Mouse (Mus musculus) embryonic facial prominence, embryonic 11.5 days (tissue): ENCODE data around the gene Wdr95. TPM values are rescaled to one million over a fixed set of nuclear protein-coding genes. Genes with fewer than 3 reads are reported as not detected.
A peak's percentile ranks its signal among the peaks of the same experiment; 100 is the strongest.

ENCODE experiments used
- ATAC-seq: fragments of 200-750 bp; cut with Nextera tagmentation; replicated peaks from 2 replicates; pipeline ENCODE4 v1.8.0; 2017; ENCODE audit warnings: low read depth; ENCODE audit not compliant: insufficient number of reproducible peaks, low FRiP score, low TSS enrichment
- DNase-seq: peaks from one replicate; pipeline ENCODE4 v3.0.0-alpha.2; 2015; ENCODE audit warnings: low spot score
- H3K27ac ChIP-seq: fragments of 300-500 bp; sonication (generic); replicated peaks from 2 replicates; pipeline ENCODE4 v1.5.1; 2014; ENCODE audit warnings: mild to moderate bottlenecking, low read depth, low read length, control low read depth
- H3K27me3 ChIP-seq: fragments of 300-500 bp; sonication (generic); 2 replicates; pipeline ENCODE4 v1.6.1; 2014; ENCODE audit warnings: mild to moderate bottlenecking, low read length, moderate library complexity, mixed read lengths; ENCODE audit not compliant: control insufficient read depth, insufficient read depth
- H3K36me3 ChIP-seq: fragments of 300-500 bp; sonication (generic); replicated peaks from 2 replicates; pipeline ENCODE4 v1.6.1; 2014; ENCODE audit warnings: low read depth, mild to moderate bottlenecking, low read length, moderate library complexity, mixed read lengths; ENCODE audit not compliant: control insufficient read depth, insufficient read depth
- H3K4me1 ChIP-seq: fragments of 300-500 bp; sonication (generic); 2 replicates; pipeline ENCODE4 v1.6.1; 2014; ENCODE audit warnings: low read length, mixed read lengths; ENCODE audit not compliant: control insufficient read depth, insufficient read depth
- H3K4me2 ChIP-seq: fragments of 300-500 bp; sonication (generic); 2 replicates; pipeline ENCODE4 v1.6.1; 2014; ENCODE audit warnings: low read depth, mild to moderate bottlenecking, control low read depth, low read length, moderate library complexity
- H3K4me3 ChIP-seq: fragments of 300-500 bp; sonication (generic); 2 replicates; pipeline ENCODE4 v1.5.1; 2014; ENCODE audit warnings: low read depth, low read length, control low read depth
- H3K9ac ChIP-seq: fragments of 300-500 bp; sonication (generic); replicated peaks from 2 replicates; pipeline ENCODE4 v1.6.1; 2014; ENCODE audit warnings: mild to moderate bottlenecking, control low read depth, low read length
- H3K9me3 ChIP-seq: fragments of 300-500 bp; sonication (generic); replicated peaks from 2 replicates; pipeline ENCODE4 v1.6.1; 2016; ENCODE audit warnings: mild to moderate bottlenecking, low read length, inconsistent platforms, mixed read lengths; ENCODE audit not compliant: control insufficient read depth
- WGBS: fragments of 180-500 bp; shearing (Covaris S2); extraction: QIAGEN DNeasy Blood & Tissue Kit; methylation state at CpG from one replicate; pipeline ENCODE4 v1.1.7; 2014; 5-methylcytosine and 5-hydroxymethylcytosine counted together
- polyA plus RNA-seq: library from polyadenylated mRNA; unstranded; fragments of >200 nt; fragmentation: Nextera tagmentation; extraction: Ambion mirVana; gene quantifications from 2 replicates; pipeline ENCODE4 v1.2.1, GENCODE M21; 2014

Wdr95 gene
- 0.18 TPM in 1 of 2 replicates, not detected in the other for polyA plus RNA-seq

DNA sequence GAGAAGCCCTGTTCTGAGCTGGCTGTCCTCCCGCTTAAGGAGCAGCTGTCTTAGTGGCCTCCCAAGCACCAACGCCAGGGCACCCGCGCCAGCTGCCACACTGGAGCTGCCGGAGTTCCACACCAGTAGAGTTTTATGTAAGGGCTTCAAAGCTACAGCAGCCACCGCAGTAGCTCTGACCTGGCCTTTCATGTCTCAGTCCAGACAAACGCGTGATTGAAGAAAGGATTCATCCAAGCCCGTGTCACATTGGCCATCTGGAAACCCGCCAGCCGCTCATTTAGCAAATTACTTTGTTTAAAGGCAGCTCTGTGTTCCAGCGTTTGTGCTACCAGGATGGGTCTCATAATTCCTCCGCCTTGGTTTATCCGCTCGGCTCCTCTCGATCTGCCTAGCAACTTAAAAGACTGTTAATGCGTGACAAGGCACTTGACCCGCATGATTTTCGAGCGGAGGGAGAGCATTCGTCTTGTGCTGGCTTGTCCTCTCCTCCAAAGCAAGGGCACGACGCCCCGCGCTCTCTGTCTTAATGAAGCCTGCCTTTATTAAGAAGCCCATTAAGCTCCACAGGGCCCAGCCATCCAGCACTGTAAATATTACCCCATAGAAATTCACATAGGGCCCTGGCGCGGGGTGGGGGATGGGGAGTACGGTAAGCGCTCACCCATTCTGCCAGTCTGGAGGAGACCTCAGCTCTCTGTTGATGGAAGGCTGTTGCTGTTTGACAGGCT is at the start of gene Wdr95:
Gene Wdr95, plus strand, starts transcription at position 681 of the 731 bp plus-strand sequence.
- Histone ChIP-seq H3K4me2 (peak within 1 kb of the TSS; percentile 32), H3K4me3 (no peak within 1 kb of the TSS)

DNA sequence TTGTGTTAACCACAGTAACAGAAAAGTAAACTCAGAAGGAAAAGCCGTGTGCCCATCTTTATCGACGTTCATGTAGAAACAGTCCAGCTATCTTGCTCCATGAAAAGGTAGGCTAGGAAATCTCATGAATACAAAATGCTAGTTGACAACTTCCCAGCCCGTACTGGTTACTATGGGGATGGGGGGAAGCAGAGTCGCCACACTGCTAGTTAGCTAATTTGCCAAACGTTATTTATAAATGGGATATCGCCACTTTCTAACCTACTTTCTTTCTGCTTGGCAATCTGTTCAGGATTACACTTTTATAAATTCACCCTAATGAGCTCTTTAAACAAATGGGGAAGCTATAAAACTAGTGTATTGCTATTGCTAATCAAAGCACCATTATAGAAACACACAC is 46.6 kb upstream of the Wdr95 start:
- Histone ChIP-seq H3K4me3 (no peak overlapping the region), H3K36me3 (no peaks in the 10 kb centered on the region), H3K27ac (no peak overlapping the region), H3K4me2 (no peak overlapping the region), H3K9me3 (no peaks in the 10 kb centered on the region), H3K27me3 (no peaks in the 10 kb centered on the region), H3K9ac (no peak overlapping the region), H3K4me1 (no peaks in the 10 kb centered on the region)
- no peak for DNase-seq
- no peak for ATAC-seq
- WGBS, result 93% methylated on average over 7 of the region's 7 CpGs

More for the DNA sequence above, at the start of gene Wdr95:
- no peak within 1 kb of the TSS for H3K27ac ChIP-seq
- H3K27me3 ChIP-seq, result no peaks in the 10 kb centered on the region
- H3K9ac ChIP-seq, result peak within 1 kb of the TSS; percentile 2; the same call in 1 of the 2 replicates
- no peaks in the 10 kb centered on the region for H3K36me3 ChIP-seq
- peak; percentile 44 for DNase-seq
- H3K9me3 ChIP-seq, result no peaks in the 10 kb centered on the region
- 44% methylated on average over 29 of the region's 29 CpGs for WGBS
- ATAC-seq, result peak; percentile 42; the same call in 1 of the 2 replicates
- H3K4me1 ChIP-seq, result peaks cover 3% of the 10 kb centered on the region; the same call in 1 of the 2 replicates

DNA sequence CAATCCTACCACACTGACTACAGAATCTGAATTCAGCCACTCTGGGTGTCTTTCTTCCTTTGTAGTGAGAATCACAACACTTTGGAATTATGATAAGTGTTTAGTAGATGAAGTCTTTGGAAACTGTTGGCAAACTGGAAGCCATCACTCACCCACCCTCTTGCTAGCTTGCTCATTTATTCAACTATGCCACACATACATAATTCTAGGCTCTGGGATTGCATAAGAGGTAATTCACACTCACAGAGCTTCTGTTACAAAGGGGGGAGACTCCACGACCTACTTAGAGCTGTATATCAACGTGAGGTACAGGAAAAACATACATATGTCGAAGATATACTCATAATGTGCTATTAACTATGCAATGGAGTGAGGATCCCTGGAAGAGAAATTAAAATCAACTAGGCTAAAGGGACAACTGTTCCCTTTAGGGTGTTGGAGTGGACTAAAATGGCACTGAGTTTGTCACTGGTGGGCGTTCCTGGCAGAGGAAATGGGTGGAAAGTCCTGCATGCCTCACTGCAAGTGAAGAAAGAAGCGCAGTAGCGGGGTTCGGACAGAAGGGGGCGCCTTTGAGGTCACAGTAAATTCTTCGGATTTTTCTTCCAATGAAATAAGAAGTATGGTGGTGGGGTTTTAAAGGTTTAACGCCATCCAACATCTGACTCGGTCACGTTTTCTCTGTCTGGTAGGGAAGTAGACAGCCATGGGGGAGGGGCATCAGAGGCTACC is 45.0 kb upstream of the Wdr95 start:
- DNase-seq, result no peak
- Histone ChIP-seq H3K27me3 (no peaks in the 10 kb centered on the region), H3K36me3 (no peaks in the 10 kb centered on the region), H3K4me3 (no peak overlapping the region), H3K9me3 (no peaks in the 10 kb centered on the region), H3K9ac (no peak overlapping the region), H3K4me1 (no peaks in the 10 kb centered on the region), H3K27ac (no peak overlapping the region), H3K4me2 (no peak overlapping the region)
- WGBS, result 69% methylated on average over 12 of the region's 12 CpGs
- no peak for ATAC-seq

DNA sequence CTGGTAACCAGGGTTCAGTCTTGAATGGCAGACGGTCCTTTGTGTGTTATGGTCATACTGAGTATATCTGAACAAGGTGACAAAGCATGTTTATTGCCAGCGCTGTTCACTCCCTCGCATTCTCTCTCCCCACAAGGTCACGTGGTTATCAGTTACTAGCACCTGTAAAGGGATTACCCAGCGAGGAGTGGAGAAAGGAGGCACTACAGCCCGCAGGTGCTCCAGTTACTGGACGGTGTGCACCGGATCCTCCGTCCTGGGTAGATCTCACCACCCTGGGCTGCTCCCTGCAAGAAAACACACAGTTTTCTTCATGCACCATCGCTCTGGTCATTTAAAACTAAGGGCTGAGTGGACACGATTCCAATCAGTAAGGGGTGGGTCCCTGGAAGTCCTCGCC is 44.2 kb upstream of the Wdr95 start:
- no peak overlapping the region for H3K9ac ChIP-seq
- H3K4me3 ChIP-seq, result no peak overlapping the region
- WGBS, result 86% methylated on average over 12 of the region's 12 CpGs
- H3K27me3 ChIP-seq, result no peaks in the 10 kb centered on the region
- H3K4me1 ChIP-seq, result no peaks in the 10 kb centered on the region
- H3K36me3 ChIP-seq, result no peaks in the 10 kb centered on the region
- ATAC-seq (no peak), DNase-seq (no peak)
- H3K4me2 ChIP-seq, result no peak overlapping the region
- H3K27ac ChIP-seq, result no peak overlapping the region
- H3K9me3 ChIP-seq, result no peaks in the 10 kb centered on the region

DNA sequence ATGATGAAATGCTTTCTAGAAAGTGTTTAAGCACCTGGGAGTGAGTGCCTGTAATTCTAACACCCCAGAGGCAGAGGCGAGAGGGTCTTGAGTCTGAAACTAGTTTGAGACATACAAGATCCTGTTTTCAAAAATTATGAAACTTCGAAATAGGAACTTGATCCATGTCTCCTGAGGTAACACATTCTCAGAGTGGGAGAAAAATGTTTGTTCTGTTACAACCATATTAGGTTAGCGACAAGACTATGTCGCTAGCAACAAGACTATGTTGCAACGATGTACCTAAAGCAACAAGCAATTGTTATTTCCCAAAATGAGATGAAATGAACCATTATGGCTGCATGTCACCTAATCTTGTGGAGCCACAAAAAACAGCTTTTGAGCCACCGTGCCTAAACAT is 43.0 kb upstream of the Wdr95 start:
- Histone ChIP-seq H3K27ac (no peak overlapping the region), H3K9me3 (no peaks in the 10 kb centered on the region), H3K4me2 (no peak overlapping the region), H3K4me3 (no peak overlapping the region), H3K9ac (no peak overlapping the region), H3K4me1 (no peaks in the 10 kb centered on the region), H3K27me3 (no peaks in the 10 kb centered on the region), H3K36me3 (no peaks in the 10 kb centered on the region)
- 91% methylated on average over 6 of the region's 6 CpGs for WGBS
- DNase-seq, result no peak
- no peak for ATAC-seq

DNA sequence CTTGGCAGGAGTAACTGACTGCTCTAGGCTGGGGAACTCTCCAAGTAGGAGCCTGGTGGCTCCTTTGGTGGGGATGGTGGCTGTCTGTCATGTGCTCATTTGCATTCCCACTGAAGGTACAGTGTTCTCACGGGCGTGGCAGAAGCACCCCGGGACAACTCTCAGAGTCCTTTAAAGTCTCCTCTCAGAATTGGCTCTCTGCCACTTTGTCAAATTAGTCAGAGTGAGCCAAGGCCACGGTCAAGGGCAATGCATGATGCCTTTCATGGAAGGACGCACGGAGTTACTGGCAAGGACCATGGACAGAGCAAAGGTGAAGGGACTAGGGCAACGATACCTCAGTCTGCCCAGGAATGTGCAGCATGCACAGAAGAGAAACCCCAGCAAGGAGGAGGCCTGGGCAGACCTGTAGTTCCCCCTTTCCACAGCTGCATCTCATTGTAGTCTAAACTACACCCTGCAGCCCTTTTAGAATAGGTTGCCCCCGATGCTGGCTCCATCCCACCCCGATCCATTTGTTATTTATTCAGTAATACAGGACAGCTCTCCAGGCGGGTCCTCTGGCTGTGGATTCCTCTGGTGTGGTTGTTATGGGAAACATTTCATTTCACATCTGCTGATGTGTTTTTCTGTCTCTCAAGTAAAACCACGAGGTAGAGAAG is 40.0 kb upstream of the Wdr95 start:
- Histone ChIP-seq H3K9me3 (no peaks in the 10 kb centered on the region), H3K36me3 (no peaks in the 10 kb centered on the region), H3K4me3 (no peak overlapping the region), H3K9ac (no peak overlapping the region), H3K27me3 (no peaks in the 10 kb centered on the region), H3K27ac (no peak overlapping the region), H3K4me1 (no peaks in the 10 kb centered on the region), H3K4me2 (no peak overlapping the region)
- WGBS, result 37% methylated on average over 11 of the region's 11 CpGs
- ATAC-seq, result peak; percentile 54
- DNase-seq, result peak; percentile 60

DNA sequence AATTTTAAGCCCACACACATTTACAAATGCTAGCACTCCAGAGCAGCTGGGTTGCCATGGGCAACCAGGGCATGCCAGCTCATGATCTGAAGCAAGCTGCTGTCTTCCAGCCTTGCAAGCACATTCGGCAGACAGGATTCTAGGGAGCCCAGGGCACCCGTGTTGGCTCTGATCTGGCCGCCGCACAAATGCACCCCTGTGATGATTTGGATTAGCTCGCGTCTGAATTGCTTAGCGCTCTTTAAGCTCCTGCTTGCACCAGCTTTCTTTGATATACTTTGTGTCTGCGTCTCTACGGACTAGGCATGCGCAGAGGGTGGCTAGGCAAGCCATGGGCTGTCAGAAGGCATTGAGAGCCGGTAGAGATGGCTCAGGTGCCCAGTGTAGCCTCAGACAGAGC is 39.3 kb upstream of the Wdr95 start:
- 57% methylated on average over 11 of the region's 11 CpGs for WGBS
- no peak overlapping the region for H3K4me2 ChIP-seq
- H3K4me3 ChIP-seq, result no peak overlapping the region

More for the DNA sequence above, 39.3 kb upstream of the Wdr95 start:
- no peak overlapping the region for H3K9ac ChIP-seq
- ATAC-seq, result peak; percentile 58; the same call in 1 of the 2 replicates
- H3K27me3 ChIP-seq, result no peaks in the 10 kb centered on the region
- no peaks in the 10 kb centered on the region for H3K9me3 ChIP-seq
- no peaks in the 10 kb centered on the region for H3K4me1 ChIP-seq
- H3K36me3 ChIP-seq, result no peaks in the 10 kb centered on the region
- 0 out of 2 replicates have a peak overlapping the region, but pooled peaks have one; percentile 42 for H3K27ac ChIP-seq
- peak; percentile 64 for DNase-seq
